Mouse (Mus musculus) B cell, adult (primary cell): ENCODE measurements around the gene Caskin1. TPM values are rescaled to one million over a fixed set of nuclear protein-coding genes. Genes with fewer than 3 reads are reported as not detected.

Source experiments
- total RNA-seq: library from RNA; stranded (reverse); gene quantifications from 4 replicates; pipeline ENCODE4 v1.2.4, GENCODE M21; 2023; ENCODE audit not compliant: inconsistent age

Gene Caskin1
- not detected in 4 replicates for total RNA-seq

DNA sequence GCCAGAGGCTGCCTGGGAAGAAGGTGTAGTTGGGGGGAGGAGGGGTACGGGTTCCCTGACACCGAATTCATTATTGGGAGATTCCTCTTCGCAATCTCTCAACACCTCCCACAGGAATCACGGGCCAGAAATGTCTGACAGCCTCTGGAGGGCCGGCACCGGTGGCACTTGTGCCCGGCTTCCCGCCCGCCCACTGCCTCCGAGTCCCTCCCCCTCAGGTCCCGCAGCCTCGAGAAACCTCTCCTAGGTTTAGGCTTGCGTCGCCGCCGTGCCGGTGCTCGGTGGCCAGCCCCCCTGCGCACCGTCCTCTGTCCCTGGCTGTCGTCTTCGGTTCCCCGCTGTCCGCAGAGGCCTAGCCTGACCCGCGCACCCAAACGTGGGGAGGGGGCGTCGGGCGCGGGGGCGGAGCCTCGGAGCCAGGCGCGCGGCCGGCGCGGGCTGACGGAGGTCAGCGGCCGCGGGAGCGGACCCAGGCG is at the start of gene Caskin1:
Gene Caskin1, plus strand, starts transcription at position 416 of the 476 bp plus-strand sequence.

DNA sequence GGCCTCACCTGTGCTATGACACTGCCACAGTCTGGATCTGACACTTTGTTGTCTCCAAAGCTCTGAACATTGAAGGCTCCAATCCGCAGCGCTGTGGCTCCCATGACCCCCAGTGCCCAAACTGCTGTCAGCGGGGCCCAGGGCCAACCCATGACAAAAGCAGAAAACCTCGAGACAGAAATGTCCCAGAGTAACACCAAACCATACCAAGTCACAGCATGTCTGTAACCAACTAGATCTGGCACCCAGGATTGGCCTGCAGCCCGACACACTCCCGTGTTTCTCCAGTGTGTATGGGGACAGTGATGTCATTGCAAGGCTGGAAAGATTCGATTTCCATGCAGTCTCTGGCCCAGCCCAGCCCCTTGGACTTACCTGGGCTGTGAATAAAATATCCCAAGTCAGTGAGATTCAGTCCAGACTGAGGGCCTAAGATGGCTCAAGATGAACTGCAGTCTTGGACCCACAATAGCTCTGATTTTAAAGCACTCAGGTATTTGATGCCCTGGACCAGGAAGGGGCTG is 45.7 kb upstream of the Caskin1 start, which contains the start of gene Dnase1l2:
Gene Dnase1l2, minus strand, starts transcription at position 474 of the 524 bp plus-strand sequence.

DNA sequence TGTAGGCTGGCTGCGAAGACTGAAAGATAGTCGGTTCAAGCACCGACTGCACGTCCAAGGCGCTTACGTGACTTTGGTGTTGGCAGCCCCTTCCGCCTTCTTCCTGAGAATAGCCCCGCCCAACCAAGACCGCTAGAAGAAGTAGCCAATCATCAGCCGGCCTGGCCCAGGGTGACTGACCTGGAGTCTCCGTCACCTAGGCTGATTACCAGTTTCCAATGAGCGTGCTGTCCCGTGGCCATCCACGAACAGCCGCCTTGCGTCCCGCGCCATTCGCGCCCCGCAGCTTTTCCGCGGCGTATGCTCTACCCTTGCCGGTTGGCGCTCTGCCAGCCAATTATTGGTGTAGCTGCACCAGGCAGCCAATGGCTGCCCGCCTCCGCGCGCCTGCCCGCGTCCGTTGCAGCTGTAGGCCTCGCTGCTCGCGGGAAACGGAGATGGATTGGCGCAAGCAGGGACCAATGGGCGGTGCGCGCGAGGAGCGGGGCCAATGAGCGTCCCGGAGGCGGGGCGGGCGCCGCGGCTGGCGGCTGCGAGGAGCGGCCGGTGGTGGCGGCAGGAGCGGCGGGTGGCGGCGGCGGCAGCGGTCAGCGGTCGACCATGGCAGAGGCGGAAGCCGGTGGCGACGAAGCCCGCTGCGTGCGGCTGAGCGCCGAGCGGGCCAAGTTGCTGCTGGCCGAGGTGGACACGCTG is 18.3 kb upstream of the Caskin1 start, which contains the start of the genes E4f1 and Pgp:
Gene E4f1, minus strand, starts transcription at position 404 of the 693 bp plus-strand sequence.
Gene Pgp, plus strand, starts transcription at position 483 of the 693 bp plus-strand sequence.

DNA sequence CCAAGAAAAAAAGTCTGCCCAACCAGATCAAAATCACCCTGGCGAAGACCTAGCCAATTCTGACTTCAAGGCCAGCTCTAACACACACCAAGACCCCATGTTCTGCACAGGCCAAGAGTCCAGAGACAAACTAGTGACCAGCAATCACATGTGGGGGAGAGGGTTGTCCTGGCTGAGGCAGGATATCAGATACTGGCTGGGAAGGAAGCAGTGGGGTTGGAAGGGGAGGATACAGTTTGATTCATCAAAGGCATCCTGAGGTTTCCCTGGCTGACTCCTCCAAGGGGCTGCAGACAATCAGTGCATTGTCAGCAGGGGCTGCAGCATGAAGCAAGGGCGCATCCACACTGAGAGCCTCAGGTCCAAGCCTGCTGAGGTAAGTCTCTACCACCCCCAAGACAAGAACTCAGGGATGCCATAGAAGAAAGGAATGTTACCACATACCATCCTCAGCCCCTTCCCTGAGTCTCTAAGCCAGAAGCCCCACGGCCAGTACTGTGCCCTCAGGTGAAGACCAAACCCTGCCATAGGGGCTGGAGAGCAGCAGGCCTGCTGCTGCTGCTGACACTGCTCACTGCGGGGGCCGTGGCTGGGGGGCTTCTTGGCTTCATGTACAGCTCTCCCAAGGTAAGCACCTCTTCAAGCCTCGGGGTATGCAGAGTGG is 14.7 kb upstream of the Caskin1 start, which contains the start of gene Bricd5:
Gene Bricd5, plus strand, starts transcription at position 273 of the 664 bp plus-strand sequence.

DNA sequence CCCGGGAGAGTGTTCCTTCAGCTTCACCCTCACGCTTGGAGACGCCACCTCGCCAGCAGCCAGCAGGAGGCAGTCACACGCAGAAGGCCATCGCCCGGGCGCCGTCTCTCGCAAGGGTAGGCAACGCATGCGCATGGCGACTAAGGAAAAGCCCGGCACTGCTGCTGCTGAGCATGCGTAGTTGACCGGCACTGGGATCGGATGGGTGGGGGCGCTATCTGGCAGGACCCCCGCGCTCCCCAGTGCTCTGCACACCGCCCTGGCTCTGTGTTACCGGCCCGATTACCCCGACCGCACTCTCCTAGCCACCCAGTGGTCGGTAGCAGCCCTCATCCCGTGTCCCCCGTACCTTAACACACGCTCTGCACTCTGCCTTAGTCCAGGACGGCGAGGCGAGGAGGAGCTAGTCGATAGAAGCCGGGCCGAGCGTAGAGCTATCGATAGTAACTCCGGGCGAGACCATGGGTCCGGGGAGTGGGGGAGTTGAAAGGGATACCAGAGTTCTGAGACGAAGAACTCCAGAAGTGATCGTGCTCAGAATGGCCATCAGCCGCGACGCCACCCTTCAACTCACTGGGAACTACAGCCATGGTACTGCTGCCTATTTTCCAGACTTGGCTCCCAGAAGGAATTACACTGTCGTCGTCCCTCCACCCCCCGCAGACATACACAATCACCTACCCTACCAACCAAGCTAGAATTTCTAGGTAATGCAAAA is 9.6 kb upstream of the Caskin1 start, which contains the start of gene Mlst8:
Gene Mlst8, minus strand, starts transcription at position 416 of the 718 bp plus-strand sequence.

DNA sequence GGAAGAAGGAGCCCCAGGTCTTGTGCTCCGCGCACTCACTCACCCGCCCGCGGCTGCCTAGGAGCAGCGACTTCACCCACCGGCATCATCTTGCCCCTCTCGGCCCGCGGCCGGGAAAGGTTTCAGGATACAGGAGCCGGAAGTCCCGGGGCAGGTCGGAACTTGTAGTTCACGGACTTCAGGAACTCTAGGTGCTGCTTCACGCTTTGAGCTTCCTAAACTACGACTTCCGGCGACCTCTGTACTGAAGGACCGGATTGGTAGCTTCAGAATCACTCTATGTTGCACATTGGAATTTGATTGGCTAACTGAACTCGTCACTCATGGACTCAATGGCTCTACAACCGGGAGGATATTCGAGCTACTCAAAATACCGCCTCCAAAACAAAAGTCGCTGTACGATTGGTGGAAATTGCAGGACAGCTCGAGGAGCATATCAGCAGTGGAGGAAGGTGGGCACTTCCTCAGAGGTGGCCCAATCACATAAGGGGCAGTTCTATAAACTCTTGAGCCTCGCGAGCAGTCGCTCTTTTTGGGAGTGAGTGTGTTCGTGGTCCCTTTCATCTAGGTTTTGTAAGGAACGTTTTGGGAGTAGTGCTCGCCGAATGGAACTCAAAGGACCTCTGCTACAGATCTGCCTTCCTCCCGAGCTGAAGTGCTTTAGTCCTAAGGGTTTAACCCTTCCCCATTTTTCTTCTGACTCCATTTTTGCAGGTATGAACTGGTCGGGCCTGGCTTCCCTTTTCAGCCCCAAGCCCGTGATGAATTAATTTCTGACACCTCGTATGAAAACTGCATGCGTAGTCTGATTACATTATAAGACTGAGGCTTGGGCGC is 39.5 kb downstream of the Caskin1 start, which contains the start of gene Traf7:
Gene Traf7, minus strand, starts transcription at position 216 of the 837 bp plus-strand sequence.

DNA sequence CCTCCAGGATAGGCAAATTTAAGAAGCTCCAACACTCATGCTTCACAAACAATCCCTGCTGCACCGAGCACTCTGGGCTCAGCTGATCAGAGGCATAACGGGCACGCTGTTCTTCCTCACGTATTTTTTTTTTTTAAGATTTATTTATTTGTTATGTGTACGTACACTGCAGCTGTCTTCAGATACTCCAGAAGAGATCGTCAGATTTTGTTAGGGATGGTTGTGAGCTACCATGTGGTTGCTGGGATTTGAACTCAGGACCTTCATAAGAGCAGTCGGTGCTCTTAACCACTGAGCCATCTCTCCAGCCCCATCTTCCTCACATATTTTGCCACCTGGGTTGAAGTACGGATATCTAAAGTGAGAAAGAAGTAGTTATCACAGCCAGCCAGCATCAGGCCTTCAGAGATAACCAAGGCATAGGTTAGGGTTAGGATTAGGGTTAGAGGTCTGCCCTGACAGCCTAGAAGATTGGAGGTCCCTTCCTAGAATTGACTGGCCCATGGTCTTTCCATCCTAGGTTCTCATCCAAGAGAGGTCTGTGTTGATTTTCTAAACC is 45.8 kb downstream of the Caskin1 start, which contains the start of gene Rab26:
Gene Rab26, minus strand, starts transcription at position 51 of the 559 bp plus-strand sequence.

DNA sequence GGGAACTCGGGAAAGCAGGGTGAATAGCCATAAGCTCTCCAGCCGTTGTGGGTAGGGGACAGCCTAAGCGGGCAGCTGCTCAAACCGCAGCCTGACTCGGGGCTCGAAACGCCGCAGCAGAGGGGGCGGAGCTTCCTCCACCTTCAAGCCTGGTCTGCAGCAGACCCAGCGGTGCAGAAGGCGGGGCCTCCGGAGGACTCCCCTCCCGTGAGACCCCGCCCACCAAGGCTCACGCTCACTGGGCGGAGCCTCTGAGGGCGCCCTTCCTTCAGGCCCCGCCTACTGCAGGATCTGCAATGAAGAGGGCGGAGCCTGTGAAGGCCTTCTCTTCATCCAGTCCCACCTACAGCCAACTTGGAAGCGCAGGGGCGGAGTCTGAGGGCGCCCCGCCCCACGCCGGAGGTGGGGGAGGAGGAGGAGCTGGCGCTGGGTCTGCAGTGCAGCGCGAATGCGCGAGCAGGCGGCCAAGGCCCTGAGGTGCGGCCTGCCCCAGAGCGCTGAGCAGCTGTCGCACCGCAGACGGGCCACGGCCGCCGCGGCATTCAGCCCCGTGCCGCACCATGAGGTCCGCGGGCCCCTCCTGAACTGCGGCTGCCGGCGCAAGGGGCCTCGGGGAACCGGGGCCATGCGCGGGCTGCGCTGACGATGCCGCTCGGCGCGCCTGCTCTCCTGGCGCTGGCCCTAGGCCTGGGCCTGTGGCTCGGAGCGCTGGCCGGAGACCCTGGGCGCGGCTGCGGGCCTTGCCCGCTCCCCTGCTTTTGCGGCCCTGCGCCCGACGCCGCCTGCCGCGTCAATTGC is 61.4 kb downstream of the Caskin1 start, which contains the start of gene Pkd1:
Gene Pkd1, plus strand, starts transcription at position 217 of the 798 bp plus-strand sequence.

Other genes with a start within 250 kb of the Caskin1 start
- 8.9 to 15.0 TPM (median 12.2 TPM) in 4 replicates for gene Ccnf, start 237.1 kb upstream of the Caskin1 start, total RNA-seq
- 0.09 to 0.30 TPM (median 0.14 TPM) in 4 replicates for gene Abca17, start 137.5 kb upstream of the Caskin1 start, total RNA-seq
- gene Abca3, start 136.7 kb upstream of the Caskin1 start, total RNA-seq, result 50.7 to 55.1 TPM (median 52.7 TPM) in 4 replicates
- gene Rnps1, start 74.0 kb upstream of the Caskin1 start, total RNA-seq, result 154 to 168 TPM (median 161 TPM) in 4 replicates
- gene Eci1, start 62.0 kb upstream of the Caskin1 start, total RNA-seq, result 22.7 to 27.4 TPM (median 27.0 TPM) in 4 replicates
- 3.5 to 8.3 TPM (median 5.4 TPM) in 4 replicates for gene Dnase1l2, start 45.5 kb upstream of the Caskin1 start, total RNA-seq
- 58.4 to 75.5 TPM (median 64.9 TPM) in 4 replicates for gene E4f1, start 18.3 kb upstream of the Caskin1 start, total RNA-seq
- 17.0 to 19.8 TPM (median 18.8 TPM) in 4 replicates for gene Pgp, start 18.2 kb upstream of the Caskin1 start, total RNA-seq
- 0.71 to 1.2 TPM (median 0.95 TPM) in 4 replicates for gene Bricd5, start 14.7 kb upstream of the Caskin1 start, total RNA-seq
- gene Mlst8, start 9.5 kb upstream of the Caskin1 start, total RNA-seq, result 18.2 to 22.4 TPM (median 20.5 TPM) in 4 replicates
- 201 to 215 TPM (median 211 TPM) in 4 replicates for gene Traf7, start 39.3 kb downstream of the Caskin1 start, total RNA-seq
- 1.0 to 1.9 TPM (median 1.2 TPM) in 4 replicates for gene Rab26, start 45.6 kb downstream of the Caskin1 start, total RNA-seq
- gene Pkd1, start 61.2 kb downstream of the Caskin1 start, total RNA-seq, result 71.1 to 75.5 TPM (median 72.5 TPM) in 4 replicates
- 84.9 to 110 TPM (median 98.3 TPM) in 4 replicates for gene Tsc2, start 144.0 kb downstream of the Caskin1 start, total RNA-seq
- 2.8 to 11.3 TPM (median 4.9 TPM) in 4 replicates for gene Nthl1, start 144.1 kb downstream of the Caskin1 start, total RNA-seq
- gene Slc9a3r2, start 161.7 kb downstream of the Caskin1 start, total RNA-seq, result 0.48 to 0.51 TPM in 2 of 4 replicates, not detected in the others
- gene Npw, start 169.9 kb downstream of the Caskin1 start, total RNA-seq, result not detected in 4 replicates
- gene Zfp598, start 181.1 kb downstream of the Caskin1 start, total RNA-seq, result 52.7 to 59.6 TPM (median 57.9 TPM) in 4 replicates
- gene Syngr3, start 201.4 kb downstream of the Caskin1 start, total RNA-seq, result not detected in 4 replicates
- gene Gfer, start 207.6 kb downstream of the Caskin1 start, total RNA-seq, result 16.9 to 18.7 TPM (median 18.1 TPM) in 4 replicates
- 7.7 to 11.6 TPM (median 8.4 TPM) in 4 replicates for gene Noxo1, start 207.6 kb downstream of the Caskin1 start, total RNA-seq
- 31.4 to 36.1 TPM (median 33.4 TPM) in 4 replicates for gene Tbl3, start 219.1 kb downstream of the Caskin1 start, total RNA-seq
- gene Rnf151, start 229.5 kb downstream of the Caskin1 start, total RNA-seq, result 0.78 TPM in 1 of 4 replicates, not detected in the others
- 1,210 to 1,288 TPM (median 1,234 TPM) in 4 replicates for gene Rps2, start 229.5 kb downstream of the Caskin1 start, total RNA-seq
- 71.7 to 80.7 TPM (median 73.5 TPM) in 4 replicates for gene Ndufb10, start 235.9 kb downstream of the Caskin1 start, total RNA-seq
- not detected in 4 replicates for gene Rpl3l, start 239.2 kb downstream of the Caskin1 start, total RNA-seq
- 29.6 to 37.8 TPM (median 32.9 TPM) in 4 replicates for gene Msrb1, start 248.0 kb downstream of the Caskin1 start, total RNA-seq